Mouse (Mus musculus): ENCODE data around the gene Cpvl. TPM values are rescaled to one million over a fixed set of nuclear protein-coding genes. Genes with fewer than 3 reads are reported as not detected.

Cpvl gene
- total and polyA plus RNA-seq, 3 experiments = not detected

GRCm38 (mm10) chr6:53904186-53904585, 74.3 kb downstream of the Cpvl start:
- TF ChIP-seq JUN (IDR thresholded peaks at IDR 0.05; ENCODE audit: insufficient read depth, low read depth, low read length) = no peak
- dilution Hi-C loops (cut with MboI; ENCODE audit: extremely low pct_ligation_motif_present, extremely low pct_unique_long_range_greater_than_20kb, low sequenced_read_pairs) = no loop called here

GRCm38 (mm10) chr6:53901741-53902140, 76.7 kb downstream of the Cpvl start:
- Histone ChIP-seq H3K79me2 (replicated peaks; ENCODE audit: control insufficient read depth, extremely low read depth, insufficient read depth, poor library complexity, severe bottlenecking) (no peaks in the 10 kb centered on the region), H3K9me3 (replicated peaks; ENCODE audit: low read length) (no peaks in the 10 kb centered on the region), H3K4me2 (ENCODE audit: insufficient read depth, low read depth, poor library complexity, severe bottlenecking) (no peak overlapping the region), H3K36me3 (replicated peaks in 1 of 2; ENCODE audit: control insufficient read depth in 1 of 2, insufficient read depth in 1 of 2, low read length in 1 of 2) (no peaks in the 10 kb centered on the region), H3K9ac (ENCODE audit: insufficient read depth, low read depth) (no peak overlapping the region), H3K4me1 (ENCODE audit: control insufficient read depth in 1 of 2, insufficient read depth in 2 of 2) (peaks cover 0 to 8% of the 10 kb centered on the region in 2 experiments; a peak in 1 of 4 replicates), H3K4me3 (replicated peaks in 1 of 3; ENCODE audit: low read depth in 2 of 3, low read length in 2 of 3, poor library complexity in 1 of 3) (no peak overlapping the region), H3K27ac (ENCODE audit: insufficient read depth, low read depth) (no peak overlapping the region), H3K27me3 (replicated peaks) (no peaks in the 10 kb centered on the region)
- DNase-seq (ENCODE audit: extremely low read depth) = no peak
- TF ChIP-seq TBP (conservative IDR thresholded peaks at IDR 0.05; ENCODE audit: low read depth, low read length) = no peak
- TF ChIP-seq ELF1 (IDR thresholded peaks at IDR 0.05; ENCODE audit: low read depth, low read length) = no peak
- no peak for TF ChIP-seq ZNF384 (IDR thresholded peaks at IDR 0.05; ENCODE audit: low read depth, low read length)
- no peak for TF ChIP-seq JUN (IDR thresholded peaks at IDR 0.05; ENCODE audit: insufficient read depth, low read depth, low read length)
- TF ChIP-seq MEF2A (IDR thresholded peaks at IDR 0.05; ENCODE audit: borderline replicate concordance, low read depth, low read length) = no peak
- no peak for TF ChIP-seq RCOR1 (conservative IDR thresholded peaks at IDR 0.05; ENCODE audit: low read depth, low read length)
- TF ChIP-seq ZMIZ1 (IDR thresholded peaks at IDR 0.05; ENCODE audit: low read depth, low read length) = no peak
- no peak for TF ChIP-seq ZKSCAN1 (IDR thresholded peaks at IDR 0.05; ENCODE audit: borderline replicate concordance, low read depth, low read length)
- TF ChIP-seq ETS1 (conservative IDR thresholded peaks at IDR 0.05; ENCODE audit: low read depth, low read length) = no peak
- no peak for TF ChIP-seq CTCF (conservative IDR thresholded peaks at IDR 0.05 in 1 of 2, IDR thresholded peaks at IDR 0.05 in 1 of 2; ENCODE audit: low read depth in 2 of 2, low read length in 2 of 2)
- TF ChIP-seq HCFC1 (IDR thresholded peaks at IDR 0.05; ENCODE audit: low read depth, low read length) = no peak
- TF ChIP-seq E2F4 (IDR thresholded peaks at IDR 0.05; ENCODE audit: insufficient replicate concordance, low read depth, low read length) = no peak
- no peak for TF ChIP-seq UBTF (IDR thresholded peaks at IDR 0.05; ENCODE audit: low read depth, low read length)
- no peak for TF ChIP-seq IRF4 (IDR thresholded peaks at IDR 0.05; ENCODE audit: low read depth, low read length)
- no peak for TF ChIP-seq TCF12 (IDR thresholded peaks at IDR 0.05; ENCODE audit: low read depth, low read length)
- TF ChIP-seq SIN3A (IDR thresholded peaks at IDR 0.05; ENCODE audit: low read length) = no peak
- TF ChIP-seq MAX (IDR thresholded peaks at IDR 0.05; ENCODE audit: low read length) = no peak
- no peak for TF ChIP-seq CHD1 (IDR thresholded peaks at IDR 0.05; ENCODE audit: low read depth, low read length)
- dilution Hi-C loops (cut with MboI; ENCODE audit: extremely low pct_ligation_motif_present, extremely low pct_unique_long_range_greater_than_20kb, low sequenced_read_pairs) = no loop called here
- in situ Hi-C loops (cut with MboI; ENCODE audit: low pct_ligation_motif_present, low pct_unique_long_range_greater_than_20kb, low sequenced_read_pairs) = no loop called here

More at GRCm38 (mm10) chr6:53904186-53904585, 74.3 kb downstream of the Cpvl start:
- H3K79me2 ChIP-seq (replicated peaks; ENCODE audit: control insufficient read depth, extremely low read depth, insufficient read depth, poor library complexity, severe bottlenecking) = no peaks in the 10 kb centered on the region
- no peaks in the 10 kb centered on the region for H3K9me3 ChIP-seq (replicated peaks; ENCODE audit: low read length)
- H3K4me3 ChIP-seq (replicated peaks in 1 of 3; ENCODE audit: low read depth in 2 of 3, low read length in 2 of 3, poor library complexity in 1 of 3) = no peak overlapping the region
- no peak overlapping the region for H3K9ac ChIP-seq (ENCODE audit: insufficient read depth, low read depth)
- no peak overlapping the region for H3K27ac ChIP-seq (ENCODE audit: insufficient read depth, low read depth)
- H3K27me3 ChIP-seq (replicated peaks) = no peaks in the 10 kb centered on the region
- peaks cover 0 to 19% of the 10 kb centered on the region in 2 experiments; a peak in 1 of 4 replicates for H3K4me1 ChIP-seq (ENCODE audit: control insufficient read depth in 1 of 2, insufficient read depth in 2 of 2)
- no peak for DNase-seq (ENCODE audit: extremely low read depth)
- H3K4me2 ChIP-seq (ENCODE audit: insufficient read depth, low read depth, poor library complexity, severe bottlenecking) = no peak overlapping the region
- in situ Hi-C loops (cut with MboI; ENCODE audit: low pct_ligation_motif_present, low pct_unique_long_range_greater_than_20kb, low sequenced_read_pairs) = no loop called here
- no peaks in the 10 kb centered on the region for H3K36me3 ChIP-seq (replicated peaks in 1 of 2; ENCODE audit: control insufficient read depth in 1 of 2, insufficient read depth in 1 of 2, low read length in 1 of 2)

Measured in CH12.LX (cell line).